9 mouse cellular contexts compared by ENCODE assay signal in the genomic region with DNA sequence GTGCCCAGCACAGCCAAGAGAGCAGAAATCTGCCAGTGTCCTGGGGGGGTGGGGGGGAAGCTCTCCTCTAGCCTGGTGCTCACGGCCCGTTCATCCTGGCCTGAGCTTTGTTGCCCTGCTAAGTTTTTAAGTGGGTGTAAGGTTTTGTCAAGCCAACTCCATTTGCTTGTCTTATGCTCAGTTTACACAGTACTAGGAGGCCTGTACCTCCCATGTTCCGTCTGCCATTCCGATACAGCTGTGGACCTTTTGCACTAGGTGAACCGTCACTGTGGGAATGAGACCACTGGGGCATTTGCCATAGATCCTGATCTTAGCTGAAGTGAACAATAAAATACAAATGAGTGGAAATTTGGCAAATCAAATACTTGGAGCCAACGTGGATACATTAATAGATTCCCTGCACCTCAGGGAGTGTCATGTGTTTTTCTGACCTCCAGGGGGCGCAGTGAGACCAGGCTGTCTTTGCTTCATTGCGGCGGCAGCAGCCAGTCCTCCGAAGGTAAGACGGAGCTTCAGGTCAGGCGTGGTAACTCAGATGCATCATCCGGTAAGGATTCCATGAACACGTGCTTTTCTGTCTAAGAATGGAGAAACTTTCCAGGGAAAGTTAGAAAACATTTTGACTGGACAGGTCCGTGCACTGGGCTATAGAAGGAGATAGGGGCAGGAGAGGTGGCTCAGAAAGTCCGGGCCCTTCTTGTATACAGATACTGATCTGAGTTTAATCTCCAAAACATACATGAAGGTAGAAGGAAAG. TPM values are rescaled to one million over a fixed set of nuclear protein-coding genes. Genes with fewer than 3 reads are reported as not detected.
DNase-seq lines count a peak whose midpoint lies in the region; ATAC-seq and TF ChIP-seq lines count a peak whose summit lies in the region.
"Had no signal": no experiment of that assay in that cellular context is flagged by ENCODE, and none has a peak within 500 bp of the region (broad histone marks: within the 10 kb centered on the region; RNA-seq: fewer than 3 reads in every experiment).

No protein-coding gene starts in this region.

- no peak overlapping the region for H3K27ac ChIP-seq in kidney, embryonic 15.5 days
- no peak overlapping the region for H3K27ac ChIP-seq in liver, adult 2 months (replicated peaks; ENCODE audit: insufficient read depth, low read depth, low read length)
- no peak overlapping the region for H3K27ac ChIP-seq in neural tube, embryonic 11.5 days (ENCODE audit: low read depth, low read length)
- no peak overlapping the region for H3K27ac ChIP-seq in thymus, adult 2 months (ENCODE audit: control insufficient read depth, insufficient read depth, low read length)

- H3K4me1 ChIP-seq in kidney, embryonic 15.5 days, result no peaks in the 10 kb centered on the region
- peaks cover 3% of the 10 kb centered on the region for H3K4me1 ChIP-seq in liver, adult 2 months (ENCODE audit: control insufficient read depth, insufficient read depth, low read length)
- no peaks in the 10 kb centered on the region for H3K4me1 ChIP-seq in neural tube, embryonic 11.5 days (ENCODE audit: control insufficient read depth, insufficient read depth, low read length)
- H3K4me1 ChIP-seq in thymus, adult 2 months (replicated peaks; ENCODE audit: control insufficient read depth, insufficient read depth, low read length), result no peaks in the 10 kb centered on the region

- peak; percentile 92 for TF ChIP-seq CTCF in liver, adult 2 months (IDR thresholded peaks at IDR 0.05; ENCODE audit: low read depth, low read length)
- TF ChIP-seq CTCF in thymus, adult 2 months (IDR thresholded peaks at IDR 0.05; ENCODE audit: borderline replicate concordance, control insufficient read depth, extremely low read depth, insufficient read depth, low read length, poor library complexity), result peak; percentile 82

- H3K4me2 ChIP-seq in kidney, embryonic 15.5 days, result 0 out of 2 replicates have a peak overlapping the region, but pooled peaks have one; percentile 31
- H3K4me2 ChIP-seq in neural tube, embryonic 11.5 days (ENCODE audit: low read depth), result no peak overlapping the region

- no peaks in the 10 kb centered on the region for H3K27me3 ChIP-seq in kidney, embryonic 15.5 days
- no peaks in the 10 kb centered on the region for H3K27me3 ChIP-seq in liver, adult 2 months (ENCODE audit: control insufficient read depth, insufficient read depth, low read length)
- no peaks in the 10 kb centered on the region for H3K27me3 ChIP-seq in neural tube, embryonic 11.5 days (ENCODE audit: control insufficient read depth, insufficient read depth, low read length)
- H3K27me3 ChIP-seq in thymus, adult 2 months (ENCODE audit: control insufficient read depth, insufficient read depth, low read length), result no peaks in the 10 kb centered on the region

- intact Hi-C loops in gastrocnemius, postnatal 14 days (cut with DNase I; ENCODE audit: low total_unique reads), result no loop called here

- DNase-seq in 3T3-L1 (ENCODE audit: low read depth, low spot score), result peak; percentile 76
- DNase-seq in adipocyte (ENCODE audit: low spot score), result peak; percentile 55
- peak; percentile 59 for DNase-seq in gastrocnemius, postnatal 14 days
- DNase-seq in liver, adult 2 months (ENCODE audit: extremely low read depth, low read depth, low spot score), result peak; percentile 20
- peak; percentile 60 for DNase-seq in neural tube, embryonic 11.5 days (ENCODE audit: low spot score)
- peak; percentile 57 for DNase-seq in thymus, adult 2 months

- 40% methylated on average over 16 of the region's 16 CpGs for WGBS in kidney, embryonic 15.5 days
- WGBS in liver, adult 2 months, result 49% methylated on average over 16 of the region's 16 CpGs
- WGBS in neural tube, embryonic 11.5 days, result 42% methylated on average over 16 of the region's 16 CpGs
- 47% methylated on average over 16 of the region's 16 CpGs for WGBS in thymus, adult 2 months

- H3K9me3 ChIP-seq in kidney, embryonic 15.5 days (replicated peaks), result no peaks in the 10 kb centered on the region
- no peaks in the 10 kb centered on the region for H3K9me3 ChIP-seq in neural tube, embryonic 11.5 days (ENCODE audit: control insufficient read depth, low read length)

- H3K9ac ChIP-seq in kidney, embryonic 15.5 days, result no peak overlapping the region
- H3K9ac ChIP-seq in liver, adult 2 months (ENCODE audit: low read depth, low read length), result no peak overlapping the region
- H3K9ac ChIP-seq in neural tube, embryonic 11.5 days (ENCODE audit: low read length), result no peak overlapping the region

- no peak overlapping the region for H3K4me3 ChIP-seq in kidney, embryonic 15.5 days (replicated peaks)
- H3K4me3 ChIP-seq in liver, adult 2 months (ENCODE audit: insufficient read depth, low read depth, low read length), result no peak overlapping the region
- H3K4me3 ChIP-seq in neural tube, embryonic 11.5 days (ENCODE audit: low read depth, low read length), result no peak overlapping the region
- H3K4me3 ChIP-seq in thymus, adult 2 months (ENCODE audit: control insufficient read depth, insufficient read depth, low read length), result no peak overlapping the region
- H3K4me3 ChIP-seq: myocyte had no signal

- H3K79me2 ChIP-seq in liver, adult 2 months (ENCODE audit: control insufficient read depth, insufficient read depth, low read length), result no peaks in the 10 kb centered on the region

- H3K36me3 ChIP-seq in kidney, embryonic 15.5 days, result no peaks in the 10 kb centered on the region
- no peaks in the 10 kb centered on the region for H3K36me3 ChIP-seq in liver, adult 2 months (ENCODE audit: control insufficient read depth, insufficient read depth, low read length)
- H3K36me3 ChIP-seq in neural tube, embryonic 11.5 days (ENCODE audit: control insufficient read depth, insufficient read depth, low read length), result no peaks in the 10 kb centered on the region
- H3K36me3 ChIP-seq in thymus, adult 2 months (ENCODE audit: control insufficient read depth, insufficient read depth, low read length), result no peaks in the 10 kb centered on the region

- TF ChIP-seq POLR2A in liver, adult 2 months (IDR thresholded peaks at IDR 0.05; ENCODE audit: extremely low read depth, insufficient read depth, low read length), result no peak
- TF ChIP-seq POLR2A in thymus, adult 2 months (IDR thresholded peaks at IDR 0.05; ENCODE audit: control insufficient read depth, extremely low read depth, insufficient read depth, low read length, poor library complexity), result no peak

- peak; percentile 94 for ATAC-seq in common myeloid progenitor, adult 5-6 weeks (replicated peaks; ENCODE audit: low read depth, poor library complexity, severe bottlenecking)
- ATAC-seq in kidney, embryonic 15.5 days (replicated peaks; ENCODE audit: low FRiP score), result 0 out of 2 replicates have a peak, but pooled peaks have one; percentile 26
- ATAC-seq in neural tube, embryonic 11.5 days (ENCODE audit: insufficient read depth, low FRiP score, low TSS enrichment), result peak; percentile 56; the same call in 1 of the 2 replicates

RNA-seq across cellular contexts. Expression of a gene that starts 25.0 kb away (rescaled TPM):
- not detected in 2 replicates for total RNA-seq in common myeloid progenitor, adult 5-6 weeks (2017)
- total RNA-seq in gastrocnemius, postnatal 14 days (2021), result not detected
- not detected in 2 replicates for polyA plus RNA-seq in kidney, embryonic 15.5 days (2015; fragmentation: Nextera tagmentation; extraction: Ambion mirVana)
- not detected in 2 replicates for total RNA-seq in liver, adult 2 months (2014; rRNA removed)
- 0.06 TPM in 1 of 2 replicates, not detected in the other for polyA plus RNA-seq in liver, adult 2 months (2012; rRNA removed)
- not detected in 2 replicates for polyA plus RNA-seq in neural tube, embryonic 11.5 days (2014; fragmentation: Nextera tagmentation; extraction: Ambion mirVana)
- 0.42 TPM in 1 of 2 replicates, not detected in the other for polyA plus RNA-seq in thymus, adult 2 months (2012; rRNA removed)
- polyA plus RNA-seq: myocyte had no signal

RNA-seq across cellular contexts. Expression of a gene that starts 29.1 kb away (rescaled TPM):
- not detected in 2 replicates for total RNA-seq in common myeloid progenitor, adult 5-6 weeks (2017)
- 1 to 10 TPM in 1 of 2 experiments, under 1 TPM in 1; 0.64 to 1.5 TPM for total RNA-seq in gastrocnemius, postnatal 14 days (2021)
- polyA plus RNA-seq in kidney, embryonic 15.5 days (2015; fragmentation: Nextera tagmentation; extraction: Ambion mirVana), result 2.3 and 4.2 TPM in 2 replicates
- 0.40 and 6.1 TPM in 2 replicates for total RNA-seq in liver, adult 2 months (2014; rRNA removed)
- 1.6 and 2.4 TPM in 2 replicates for polyA plus RNA-seq in liver, adult 2 months (2012; rRNA removed)
- 1.2 and 1.7 TPM in 2 replicates for polyA plus RNA-seq in neural tube, embryonic 11.5 days (2014; fragmentation: Nextera tagmentation; extraction: Ambion mirVana)
- 5.2 and 6.2 TPM in 2 replicates for polyA plus RNA-seq in thymus, adult 2 months (2012; rRNA removed)

Comparison
In these comparisons a context has a peak if more than half of its experiments do, and no peak if none do; other contexts are left out.
1. DNase-seq: peak in every context shown above with its lines; median percentile 76 in 3T3-L1; 60 in neural tube, embryonic 11.5 days; 59 in gastrocnemius, postnatal 14 days; 57 in thymus, adult 2 months; 55 in adipocyte; 20 in liver, adult 2 months.
2. ATAC-seq: peak in every context shown above with its lines; median percentile 94 in common myeloid progenitor, adult 5-6 weeks; 56 in neural tube, embryonic 11.5 days; 26 in kidney, embryonic 15.5 days.